Mouse (Mus musculus): ENCODE data around the gene Pdhx. TPM values are rescaled to one million over a fixed set of nuclear protein-coding genes. Genes with fewer than 3 reads are reported as not detected.

Pdhx gene
- polyA plus RNA-seq, 1 experiment from 2014 or later, result 18.1 TPM

DNA sequence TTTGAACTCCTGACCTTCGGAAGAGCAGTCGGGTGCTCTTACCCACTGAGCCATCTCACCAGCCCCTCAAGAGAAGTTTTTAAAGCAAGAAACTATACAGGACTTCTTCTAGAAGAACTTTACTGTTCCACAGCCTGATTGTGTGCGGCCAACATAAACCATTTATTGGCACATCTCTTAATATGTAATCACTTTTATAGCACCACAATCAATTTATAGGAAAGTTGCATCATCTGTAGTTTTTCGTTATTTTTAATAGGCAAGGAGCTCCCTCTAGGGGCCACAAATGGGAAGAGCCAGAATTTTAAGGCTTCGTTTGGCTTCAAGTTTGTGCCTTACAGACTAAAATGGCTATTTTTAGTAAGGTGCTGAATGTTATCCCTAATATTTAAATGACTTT is 11.1 kb upstream of the Pdhx start:
- H3K4me1 ChIP-seq (ENCODE audit: insufficient read depth), result no peaks in the 10 kb centered on the region
- no peak overlapping the region for H3K27ac ChIP-seq (ENCODE audit: low read depth)
- no peak overlapping the region for H3K4me3 ChIP-seq (ENCODE audit: low read depth, low read length)
- 53% methylated on average over 5 of the region's 5 CpGs for WGBS (ENCODE audit: insufficient replicate concordance)
- H3K9me3 ChIP-seq (ENCODE audit: low read length), result no peaks in the 10 kb centered on the region; the same call in 1 of the 2 replicates
- no peak overlapping the region for H3K9ac ChIP-seq (replicated peaks)
- DNase-seq (no peak), ATAC-seq (no peak)
- no peak overlapping the region for H3K4me2 ChIP-seq (ENCODE audit: low read depth, low read length)
- H3K27me3 ChIP-seq (ENCODE audit: insufficient read depth, low read length), result no peaks in the 10 kb centered on the region
- TF ChIP-seq EP300 (IDR thresholded peaks at IDR 0.05; ENCODE audit: low read depth) (no peak), CTCF (IDR thresholded peaks at IDR 0.05; ENCODE audit: low read depth) (peak; percentile 75)
- peaks cover 13% of the 10 kb centered on the region; the same call in 1 of the 2 replicates for H3K36me3 ChIP-seq (replicated peaks; ENCODE audit: insufficient read depth, low read length)

DNA sequence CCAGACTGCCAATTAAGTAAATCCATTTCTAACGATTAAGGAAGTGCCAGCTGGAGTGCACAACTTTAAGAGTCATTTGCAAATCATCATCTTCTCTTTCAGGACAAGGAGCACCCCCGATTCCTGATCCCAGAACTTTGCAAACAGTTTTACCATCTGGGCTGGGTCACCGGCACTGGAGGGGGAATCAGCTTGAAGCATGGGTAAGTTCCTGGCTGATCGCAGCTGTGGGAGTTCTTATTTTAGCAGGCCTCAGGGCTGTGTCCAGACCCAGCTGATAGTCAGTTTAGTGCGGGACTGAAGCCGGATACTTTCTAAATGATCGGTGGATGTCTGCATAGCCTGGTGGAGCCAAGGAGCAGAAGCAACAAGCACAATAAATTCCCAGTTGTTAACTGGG is 9.5 kb upstream of the Pdhx start:
- Histone ChIP-seq H3K4me2 (ENCODE audit: low read depth, low read length) (no peak overlapping the region), H3K36me3 (replicated peaks; ENCODE audit: insufficient read depth, low read length) (peaks cover 9% of the 10 kb centered on the region; the same call in 1 of the 2 replicates), H3K9me3 (ENCODE audit: low read length) (no peaks in the 10 kb centered on the region), H3K9ac (replicated peaks) (no peak overlapping the region), H3K27me3 (ENCODE audit: insufficient read depth, low read length) (no peaks in the 10 kb centered on the region), H3K4me1 (ENCODE audit: insufficient read depth) (no peaks in the 10 kb centered on the region), H3K27ac (ENCODE audit: low read depth) (no peak overlapping the region), H3K4me3 (ENCODE audit: low read depth, low read length) (no peak overlapping the region)
- DNase-seq (no peak), ATAC-seq (no peak)
- WGBS (ENCODE audit: insufficient replicate concordance), result 82% methylated on average over 7 of the region's 7 CpGs
- no peak for TF ChIP-seq CTCF (IDR thresholded peaks at IDR 0.05; ENCODE audit: low read depth)
- no peak for TF ChIP-seq EP300 (IDR thresholded peaks at IDR 0.05; ENCODE audit: low read depth)

DNA sequence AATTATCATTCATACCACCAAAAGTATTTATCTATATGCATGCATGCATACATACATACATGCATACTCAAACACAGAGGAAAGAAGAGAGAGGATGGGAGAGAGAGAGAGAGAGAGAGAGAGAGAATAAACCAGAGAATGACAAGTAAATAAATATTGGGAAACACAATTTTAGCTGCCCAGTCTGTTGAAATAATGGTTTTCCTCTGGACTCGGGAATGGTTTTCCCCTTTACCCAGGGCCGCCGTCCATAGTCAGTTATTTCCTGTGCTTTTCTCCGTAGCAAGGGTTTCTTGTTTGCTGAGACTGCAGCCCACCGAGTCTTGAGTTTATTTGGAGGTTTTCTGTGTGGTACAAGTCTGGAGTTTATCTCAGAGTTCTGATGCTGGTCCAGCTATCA is 8.4 kb upstream of the Pdhx start:
- H3K4me1 ChIP-seq (ENCODE audit: insufficient read depth), result no peaks in the 10 kb centered on the region
- H3K9ac ChIP-seq (replicated peaks), result no peak overlapping the region
- no peak for DNase-seq
- no peak overlapping the region for H3K27ac ChIP-seq (ENCODE audit: low read depth)
- TF ChIP-seq EP300 (IDR thresholded peaks at IDR 0.05; ENCODE audit: low read depth) (no peak), CTCF (IDR thresholded peaks at IDR 0.05; ENCODE audit: low read depth) (no peak)
- 50% methylated on average over 5 of the region's 5 CpGs for WGBS (ENCODE audit: insufficient replicate concordance)
- no peaks in the 10 kb centered on the region for H3K9me3 ChIP-seq (ENCODE audit: low read length)
- H3K36me3 ChIP-seq (replicated peaks; ENCODE audit: insufficient read depth, low read length), result peaks cover 4% of the 10 kb centered on the region; the same call in 1 of the 2 replicates
- no peak overlapping the region for H3K4me2 ChIP-seq (ENCODE audit: low read depth, low read length)
- H3K27me3 ChIP-seq (ENCODE audit: insufficient read depth, low read length), result no peaks in the 10 kb centered on the region
- H3K4me3 ChIP-seq (ENCODE audit: low read depth, low read length), result no peak overlapping the region
- no peak for ATAC-seq

DNA sequence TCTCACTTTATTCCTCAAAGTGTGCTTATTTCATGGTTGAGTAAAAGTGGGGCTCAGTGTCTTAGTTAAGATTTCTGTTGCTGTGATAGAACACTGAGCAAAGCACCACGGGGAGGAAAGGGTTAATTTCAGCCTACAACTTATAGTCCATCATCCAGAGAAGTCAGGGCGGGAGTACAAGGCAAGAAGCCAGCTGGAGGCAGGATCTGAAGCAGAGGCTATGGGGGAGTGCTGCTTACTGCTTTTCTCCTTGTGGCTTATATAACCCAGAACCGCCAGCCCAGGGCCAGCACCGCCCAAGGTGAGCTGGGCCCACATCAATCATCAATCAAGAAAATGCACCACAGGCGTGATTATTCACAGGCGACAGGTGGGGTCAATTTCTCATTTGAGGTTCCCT is 7.8 kb upstream of the Pdhx start:
- no peak for DNase-seq
- Histone ChIP-seq H3K27ac (ENCODE audit: low read depth) (no peak overlapping the region), H3K36me3 (replicated peaks; ENCODE audit: insufficient read depth, low read length) (peaks cover 2% of the 10 kb centered on the region; the same call in 1 of the 2 replicates), H3K4me1 (ENCODE audit: insufficient read depth) (no peaks in the 10 kb centered on the region), H3K4me3 (ENCODE audit: low read depth, low read length) (no peak overlapping the region), H3K27me3 (ENCODE audit: insufficient read depth, low read length) (no peaks in the 10 kb centered on the region), H3K4me2 (ENCODE audit: low read depth, low read length) (no peak overlapping the region), H3K9me3 (ENCODE audit: low read length) (no peaks in the 10 kb centered on the region), H3K9ac (replicated peaks) (no peak overlapping the region)
- no peak for TF ChIP-seq EP300 (IDR thresholded peaks at IDR 0.05; ENCODE audit: low read depth)
- no peak for TF ChIP-seq CTCF (IDR thresholded peaks at IDR 0.05; ENCODE audit: low read depth)
- ATAC-seq, result no peak
- WGBS (ENCODE audit: insufficient replicate concordance), result 67% methylated on average over 6 of the region's 6 CpGs

DNA sequence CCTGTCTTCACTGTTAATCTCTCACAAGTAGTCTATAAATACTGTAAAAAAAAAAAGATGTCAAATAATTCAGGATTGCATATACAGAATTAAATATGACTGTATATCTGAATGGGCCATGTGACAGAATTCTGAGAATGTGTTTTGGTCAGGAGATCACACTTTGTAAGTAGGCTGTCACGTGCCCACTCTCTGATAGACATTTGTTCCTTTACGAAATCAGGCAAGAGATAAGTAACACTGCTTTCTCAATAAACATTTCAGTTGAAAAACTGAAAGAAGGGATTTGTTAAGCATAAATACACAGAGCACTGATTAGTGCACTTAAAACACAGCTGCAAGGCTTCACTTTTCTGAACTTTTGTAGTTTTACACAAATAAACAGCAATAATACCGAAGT is 2.7 kb downstream of the Pdhx start:
- Histone ChIP-seq H3K4me1 (ENCODE audit: insufficient read depth) (peaks cover 6% of the 10 kb centered on the region), H3K4me2 (ENCODE audit: low read depth, low read length) (no peak overlapping the region), H3K9ac (replicated peaks) (no peak overlapping the region), H3K27ac (ENCODE audit: low read depth) (no peak overlapping the region), H3K4me3 (ENCODE audit: low read depth, low read length) (no peak overlapping the region), H3K9me3 (ENCODE audit: low read length) (no peaks in the 10 kb centered on the region), H3K27me3 (ENCODE audit: insufficient read depth, low read length) (no peaks in the 10 kb centered on the region), H3K36me3 (replicated peaks; ENCODE audit: insufficient read depth, low read length) (no peaks in the 10 kb centered on the region)
- TF ChIP-seq EP300 (IDR thresholded peaks at IDR 0.05; ENCODE audit: low read depth) (no peak), CTCF (IDR thresholded peaks at IDR 0.05; ENCODE audit: low read depth) (no peak)
- 51% methylated on average over 3 of the region's 3 CpGs for WGBS (ENCODE audit: insufficient replicate concordance)
- ATAC-seq (no peak), DNase-seq (no peak)

DNA sequence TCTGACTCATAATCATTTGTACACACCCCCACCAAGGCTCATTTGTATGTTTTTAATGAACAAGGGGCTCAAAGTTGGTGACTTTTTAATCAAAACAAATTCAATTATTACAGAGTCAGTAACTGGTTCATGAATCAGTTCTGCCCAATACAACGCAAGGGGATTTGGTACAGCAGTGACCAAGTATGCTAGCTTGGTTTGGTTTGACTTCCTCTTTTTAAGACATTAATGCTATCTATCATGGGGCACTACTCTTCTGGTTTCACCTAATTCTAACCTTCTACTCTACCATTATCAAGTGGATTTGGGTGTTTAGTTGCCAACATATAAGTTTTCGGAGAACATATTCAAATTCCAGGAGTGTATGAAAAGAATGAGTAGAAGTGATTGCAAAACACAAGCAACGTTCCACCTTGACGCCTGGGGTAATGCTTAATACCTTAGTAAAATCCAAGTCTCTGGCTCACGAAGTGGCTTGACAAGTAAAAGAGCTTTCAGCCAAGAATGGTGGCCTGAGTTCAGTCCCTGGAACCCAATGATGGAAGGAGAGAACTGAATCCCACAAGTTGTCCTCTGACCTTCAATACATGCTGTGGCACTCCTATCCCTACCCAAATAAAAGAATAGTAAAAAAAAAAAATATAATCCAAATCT is 3.4 kb downstream of the Pdhx start:
- no peaks in the 10 kb centered on the region for H3K36me3 ChIP-seq (replicated peaks; ENCODE audit: insufficient read depth, low read length)

More for the DNA sequence above, 3.4 kb downstream of the Pdhx start:
- H3K9ac ChIP-seq (replicated peaks), result no peak overlapping the region
- H3K9me3 ChIP-seq (ENCODE audit: low read length), result no peaks in the 10 kb centered on the region
- no peak overlapping the region for H3K27ac ChIP-seq (ENCODE audit: low read depth)
- H3K4me3 ChIP-seq (ENCODE audit: low read depth, low read length), result no peak overlapping the region
- peaks cover 6% of the 10 kb centered on the region for H3K4me1 ChIP-seq (ENCODE audit: insufficient read depth)
- TF ChIP-seq CTCF (IDR thresholded peaks at IDR 0.05; ENCODE audit: low read depth) (no peak), EP300 (IDR thresholded peaks at IDR 0.05; ENCODE audit: low read depth) (no peak)
- DNase-seq (no peak), ATAC-seq (no peak)
- no peak overlapping the region for H3K4me2 ChIP-seq (ENCODE audit: low read depth, low read length)
- H3K27me3 ChIP-seq (ENCODE audit: insufficient read depth, low read length), result no peaks in the 10 kb centered on the region
- WGBS (ENCODE audit: insufficient replicate concordance), result 82% methylated on average over 5 of the region's 5 CpGs

All from liver, postnatal 0 days (tissue).